Mouse (Mus musculus) E14TG2a.4 (cell line): ENCODE measurements around the gene Cd72.

ENCODE experiments used
- CTCF ChIP-seq: conservative IDR thresholded peaks from 2 replicates; pipeline ENCODE4 v1.5.1; 2014; ENCODE audit warnings: low read length
- NANOG ChIP-seq: IDR thresholded peaks from 2 replicates; pipeline ENCODE4 v1.6.1; 2014; ENCODE audit warnings: borderline replicate concordance, low read length, mixed read lengths
- POU5F1 ChIP-seq: IDR thresholded peaks from 2 replicates; pipeline ENCODE4 v1.6.1; 2014; ENCODE audit warnings: low read length, borderline replicate concordance

DNA sequence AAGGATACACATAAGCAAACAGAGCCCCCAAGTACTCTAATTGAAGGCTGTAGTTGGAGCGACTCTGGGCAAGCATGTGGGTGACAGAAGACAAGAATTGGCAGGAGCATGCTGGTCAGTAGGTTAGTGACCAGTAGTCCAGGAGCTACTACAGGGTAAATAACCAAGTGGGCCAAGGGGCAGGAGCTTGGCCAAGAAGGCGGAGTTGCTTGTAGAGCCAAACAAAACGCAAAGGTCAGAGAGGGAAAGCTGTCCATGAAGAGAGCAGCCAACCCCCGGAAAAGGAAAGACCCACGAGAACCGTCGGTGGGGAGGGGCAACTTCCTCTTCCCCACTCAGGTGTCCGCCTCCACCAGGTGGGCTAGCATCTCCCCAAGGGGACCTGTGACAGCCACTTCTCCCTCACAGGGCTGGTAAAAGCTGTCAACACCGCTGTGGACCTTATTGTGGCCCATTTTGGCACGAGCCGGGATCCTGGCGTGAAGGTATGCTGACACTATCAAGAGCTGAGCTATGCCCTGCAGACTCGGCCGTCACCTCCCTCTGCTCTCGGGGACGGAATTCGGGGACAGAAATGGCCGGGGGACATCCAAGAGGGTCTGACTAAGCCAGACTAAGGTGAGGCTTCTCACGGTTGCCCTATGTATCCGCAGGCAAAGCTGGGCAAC lies 31.0 kb downstream of the Cd72 start:
- no peak for TF ChIP-seq CTCF
- TF ChIP-seq NANOG, result no peak
- TF ChIP-seq POU5F1, result no peak
